Mouse (Mus musculus) limb, embryonic 15.5 days (tissue): ENCODE data around the gene Wwox. TPM values are rescaled to one million over a fixed set of nuclear protein-coding genes. Genes with fewer than 3 reads are reported as not detected.

Experiments used
- ATAC-seq: fragments of 200-750 bp; cut with Nextera tagmentation; 2 replicates; pipeline ENCODE4 v1.8.0; 2017; ENCODE audit warnings: low read depth, moderate TSS enrichment; ENCODE audit not compliant: insufficient number of reproducible peaks, low FRiP score, low TSS enrichment
- H3K27ac ChIP-seq: fragments of 300-500 bp; sonication (generic); 2 replicates; pipeline ENCODE4 v1.5.1; 2015; ENCODE audit warnings: moderate library complexity, mild to moderate bottlenecking, inconsistent platforms
- H3K27me3 ChIP-seq: fragments of 300-500 bp; sonication (generic); 2 replicates; pipeline ENCODE4 v1.6.1; 2015; ENCODE audit warnings: inconsistent platforms
- H3K36me3 ChIP-seq: fragments of 300-500 bp; sonication (generic); 2 replicates; pipeline ENCODE4 v1.6.1; 2015; ENCODE audit warnings: inconsistent platforms
- H3K4me1 ChIP-seq: fragments of 300-500 bp; sonication (generic); 2 replicates; pipeline ENCODE4 v1.6.1; 2015; ENCODE audit warnings: inconsistent platforms
- H3K4me2 ChIP-seq: fragments of 300-500 bp; sonication (generic); 2 replicates; pipeline ENCODE4 v1.6.1; 2015; ENCODE audit warnings: mild to moderate bottlenecking, inconsistent platforms
- H3K4me3 ChIP-seq: fragments of 300-500 bp; sonication (generic); 2 replicates; pipeline ENCODE4 v1.5.1; 2015; ENCODE audit warnings: mild to moderate bottlenecking, inconsistent platforms
- H3K9ac ChIP-seq: fragments of 300-500 bp; sonication (generic); 2 replicates; pipeline ENCODE4 v1.6.1; 2015; ENCODE audit warnings: inconsistent platforms
- H3K9me3 ChIP-seq: fragments of 300-500 bp; sonication (generic); 2 replicates; pipeline ENCODE4 v1.6.1; 2016; ENCODE audit warnings: inconsistent platforms
- WGBS: fragments of 180-500 bp; shearing (Covaris S2); methylation state at CpG from one replicate; pipeline ENCODE4 v1.1.7; 2015; 5-methylcytosine and 5-hydroxymethylcytosine counted together
- polyA plus RNA-seq: library from polyadenylated mRNA; unstranded; fragments of >200 nt; fragmentation: Nextera tagmentation; extraction: Ambion mirVana; gene quantifications from 2 replicates; pipeline ENCODE4 v1.2.1, GENCODE M21; 2015

The Wwox gene
- polyA plus RNA-seq, 1 experiment from 2014 or later = 10.4 TPM

GRCm38 (mm10) chr8:114679386-114680098 is 240.1 kb downstream of the Wwox start:
- H3K27me3 ChIP-seq = peaks cover 8% of the 10 kb centered on the region
- H3K9me3 ChIP-seq = no peaks in the 10 kb centered on the region
- H3K4me3 ChIP-seq = no peak overlapping the region
- no peak for ATAC-seq
- WGBS = 55% methylated on average over 14 of the region's 14 CpGs
- H3K36me3 ChIP-seq = no peaks in the 10 kb centered on the region
- peaks cover 8% of the 10 kb centered on the region; the same call in 1 of the 2 replicates for H3K4me1 ChIP-seq
- no peak overlapping the region for H3K4me2 ChIP-seq
- no peak overlapping the region for H3K9ac ChIP-seq
- no peak overlapping the region; the same call in 1 of the 2 replicates for H3K27ac ChIP-seq

- H3K27ac ChIP-seq = no peak overlapping the region
- H3K4me1 ChIP-seq = peaks cover 8% of the 10 kb centered on the region; the same call in 1 of the 2 replicates
- H3K9ac ChIP-seq = no peak overlapping the region
- peaks cover 8% of the 10 kb centered on the region for H3K27me3 ChIP-seq
- H3K36me3 ChIP-seq = no peaks in the 10 kb centered on the region
- H3K9me3 ChIP-seq = no peaks in the 10 kb centered on the region
- no peak for ATAC-seq
- WGBS = 51% methylated on average over 10 of the region's 10 CpGs
- H3K4me2 ChIP-seq = no peak overlapping the region
- H3K4me3 ChIP-seq = no peak overlapping the region
Measured at GRCm38 (mm10) chr8:114681136-114681535, 241.7 kb downstream of the Wwox start.

GRCm38 (mm10) chr8:114682166-114682565 is 242.7 kb downstream of the Wwox start:
- Histone ChIP-seq H3K9me3 (no peaks in the 10 kb centered on the region), H3K4me1 (peaks cover 8% of the 10 kb centered on the region; the same call in 1 of the 2 replicates), H3K36me3 (no peaks in the 10 kb centered on the region), H3K4me3 (no peak overlapping the region), H3K4me2 (no peak overlapping the region), H3K27ac (no peak overlapping the region), H3K9ac (no peak overlapping the region), H3K27me3 (peaks cover 8% of the 10 kb centered on the region)
- no peak for ATAC-seq
- 53% methylated on average over 10 of the region's 10 CpGs for WGBS

- 65% methylated on average over 11 of the region's 11 CpGs for WGBS
- no peak for ATAC-seq
- no peak overlapping the region for H3K4me2 ChIP-seq
Measured at GRCm38 (mm10) chr8:114684046-114684702, 244.7 kb downstream of the Wwox start.

GRCm38 (mm10) chr8:114686462-114686861 is 247.0 kb downstream of the Wwox start:
- Histone ChIP-seq H3K27me3 (peaks cover 6% of the 10 kb centered on the region), H3K9me3 (no peaks in the 10 kb centered on the region), H3K27ac (no peak overlapping the region), H3K9ac (no peak overlapping the region), H3K36me3 (no peaks in the 10 kb centered on the region), H3K4me1 (0 out of 2 replicates have a peak, but pooled peaks cover 2% of the 10 kb centered on the region), H3K4me2 (no peak overlapping the region), H3K4me3 (no peak overlapping the region)
- 85% methylated on average over 4 of the region's 4 CpGs for WGBS
- no peak for ATAC-seq

More at GRCm38 (mm10) chr8:114684046-114684702, 244.7 kb downstream of the Wwox start:
- H3K36me3 ChIP-seq = no peaks in the 10 kb centered on the region
- no peak overlapping the region for H3K4me3 ChIP-seq
- H3K9ac ChIP-seq = no peak overlapping the region
- 0 out of 2 replicates have a peak overlapping the region, but pooled peaks have one; percentile 43 for H3K27ac ChIP-seq
- H3K9me3 ChIP-seq = no peaks in the 10 kb centered on the region
- H3K27me3 ChIP-seq = peaks cover 9% of the 10 kb centered on the region
- 0 out of 2 replicates have a peak, but pooled peaks cover 2% of the 10 kb centered on the region for H3K4me1 ChIP-seq

GRCm38 (mm10) chr8:114688732-114689131 is 249.3 kb downstream of the Wwox start:
- Histone ChIP-seq H3K9me3 (no peaks in the 10 kb centered on the region), H3K36me3 (no peaks in the 10 kb centered on the region), H3K27ac (no peak overlapping the region), H3K4me2 (no peak overlapping the region), H3K4me3 (no peak overlapping the region), H3K9ac (no peak overlapping the region), H3K4me1 (0 out of 2 replicates have a peak, but pooled peaks cover 1% of the 10 kb centered on the region), H3K27me3 (0 out of 2 replicates have a peak, but pooled peaks cover 3% of the 10 kb centered on the region)
- 83% methylated on average over 11 of the region's 11 CpGs for WGBS
- ATAC-seq = no peak

- Histone ChIP-seq H3K27me3 (no peaks in the 10 kb centered on the region), H3K9ac (no peak overlapping the region), H3K4me3 (no peak overlapping the region), H3K4me2 (no peak overlapping the region), H3K9me3 (no peaks in the 10 kb centered on the region), H3K4me1 (no peaks in the 10 kb centered on the region), H3K36me3 (no peaks in the 10 kb centered on the region), H3K27ac (no peak overlapping the region)
- WGBS = 38% methylated on average over 4 of the region's 4 CpGs
- ATAC-seq = peak; percentile 65; the same call in 1 of the 2 replicates
Measured at GRCm38 (mm10) chr8:114694566-114695198, 255.2 kb downstream of the Wwox start.

GRCm38 (mm10) chr8:114703517-114703916 is 264.1 kb downstream of the Wwox start:
- Histone ChIP-seq H3K9me3 (no peaks in the 10 kb centered on the region), H3K27ac (no peak overlapping the region), H3K4me1 (peaks cover 7% of the 10 kb centered on the region; the same call in 1 of the 2 replicates), H3K36me3 (no peaks in the 10 kb centered on the region), H3K4me3 (no peak overlapping the region), H3K4me2 (no peak overlapping the region), H3K9ac (no peak overlapping the region), H3K27me3 (peaks cover 5% of the 10 kb centered on the region; the same call in 1 of the 2 replicates)
- 78% methylated on average over 5 of the region's 5 CpGs for WGBS
- no peak for ATAC-seq

GRCm38 (mm10) chr8:114707538-114708138 is 268.2 kb downstream of the Wwox start:
- no peak for ATAC-seq
- H3K27ac ChIP-seq = no peak overlapping the region

GRCm38 (mm10) chr8:114715318-114716070 is 276.0 kb downstream of the Wwox start:
- H3K36me3 ChIP-seq = no peaks in the 10 kb centered on the region
- no peak overlapping the region for H3K27ac ChIP-seq

More at GRCm38 (mm10) chr8:114707538-114708138, 268.2 kb downstream of the Wwox start:
- Histone ChIP-seq H3K36me3 (no peaks in the 10 kb centered on the region), H3K27me3 (peaks cover 5% of the 10 kb centered on the region; the same call in 1 of the 2 replicates), H3K9me3 (no peaks in the 10 kb centered on the region), H3K4me3 (no peak overlapping the region), H3K4me1 (peaks cover 7% of the 10 kb centered on the region; the same call in 1 of the 2 replicates), H3K9ac (no peak overlapping the region), H3K4me2 (peak overlapping the region; percentile 38)
- 10% methylated on average over 15 of the region's 15 CpGs for WGBS

More at GRCm38 (mm10) chr8:114715318-114716070, 276.0 kb downstream of the Wwox start:
- peaks cover 8% of the 10 kb centered on the region for H3K4me1 ChIP-seq
- H3K9me3 ChIP-seq = no peaks in the 10 kb centered on the region
- H3K4me2 ChIP-seq = no peak overlapping the region
- no peak for ATAC-seq
- no peaks in the 10 kb centered on the region for H3K27me3 ChIP-seq
- H3K4me3 ChIP-seq = no peak overlapping the region
- 48% methylated on average over 13 of the region's 13 CpGs for WGBS
- H3K9ac ChIP-seq = no peak overlapping the region
